Mouse (Mus musculus) splenic B cell, adult 2 months (primary cell): ENCODE data around the gene Ano3.

ENCODE experiments used
- DNase-seq: peaks from one replicate; pipeline ENCODE4 v3.0.0-alpha.2; 2011; ENCODE audit warnings: low read depth, low spot score
- H3K27me3 ChIP-seq: 2 replicates; pipeline ENCODE4 v1.6.1; 2012; ENCODE audit warnings: mild to moderate bottlenecking, low read length, moderate library complexity, mixed read lengths; ENCODE audit not compliant: control insufficient read depth, poor library complexity, insufficient read depth, severe bottlenecking
- H3K36me3 ChIP-seq: 2 replicates; pipeline ENCODE4 v1.6.1; 2012; ENCODE audit warnings: mild to moderate bottlenecking, low read length, moderate library complexity, mixed read lengths; ENCODE audit not compliant: control insufficient read depth, poor library complexity, insufficient read depth, severe bottlenecking

The Ano3 gene

GRCm38 (mm10) chr2:110896477-110897270 is 54.0 kb downstream of the Ano3 start:
- DNase-seq = no peak

GRCm38 (mm10) chr2:110871650-110872049 is 79.1 kb downstream of the Ano3 start:
- Histone ChIP-seq H3K36me3 (no peaks in the 10 kb centered on the region), H3K27me3 (no peaks in the 10 kb centered on the region)
- DNase-seq = no peak

More at GRCm38 (mm10) chr2:110896477-110897270, 54.0 kb downstream of the Ano3 start:
- Histone ChIP-seq H3K36me3 (no peaks in the 10 kb centered on the region), H3K27me3 (no peaks in the 10 kb centered on the region)

GRCm38 (mm10) chr2:110865584-110865983 is 85.1 kb downstream of the Ano3 start:
- DNase-seq = no peak

GRCm38 (mm10) chr2:110863376-110863775 is 87.3 kb downstream of the Ano3 start:
- no peaks in the 10 kb centered on the region for H3K27me3 ChIP-seq
- DNase-seq = no peak
- H3K36me3 ChIP-seq = no peaks in the 10 kb centered on the region

More at GRCm38 (mm10) chr2:110865584-110865983, 85.1 kb downstream of the Ano3 start:
- Histone ChIP-seq H3K27me3 (no peaks in the 10 kb centered on the region), H3K36me3 (no peaks in the 10 kb centered on the region)

- H3K36me3 ChIP-seq = no peaks in the 10 kb centered on the region
Observed at GRCm38 (mm10) chr2:110839559-110840243, 111.0 kb downstream of the Ano3 start.

GRCm38 (mm10) chr2:110816189-110816588 is 134.5 kb downstream of the Ano3 start:
- no peaks in the 10 kb centered on the region for H3K27me3 ChIP-seq
- H3K36me3 ChIP-seq = no peaks in the 10 kb centered on the region
- no peak for DNase-seq

More at GRCm38 (mm10) chr2:110839559-110840243, 111.0 kb downstream of the Ano3 start:
- no peaks in the 10 kb centered on the region for H3K27me3 ChIP-seq
- DNase-seq = no peak

GRCm38 (mm10) chr2:110814964-110815363 is 135.8 kb downstream of the Ano3 start:
- H3K27me3 ChIP-seq = no peaks in the 10 kb centered on the region

GRCm38 (mm10) chr2:110806302-110807093 is 144.2 kb downstream of the Ano3 start:
- DNase-seq = no peak
- Histone ChIP-seq H3K36me3 (no peaks in the 10 kb centered on the region), H3K27me3 (no peaks in the 10 kb centered on the region)

More at GRCm38 (mm10) chr2:110814964-110815363, 135.8 kb downstream of the Ano3 start:
- no peaks in the 10 kb centered on the region for H3K36me3 ChIP-seq
- DNase-seq = no peak

GRCm38 (mm10) chr2:110795928-110796327 is 154.8 kb downstream of the Ano3 start:
- DNase-seq = no peak
- Histone ChIP-seq H3K36me3 (no peaks in the 10 kb centered on the region), H3K27me3 (no peaks in the 10 kb centered on the region)

GRCm38 (mm10) chr2:110795433-110795832 is 155.3 kb downstream of the Ano3 start:
- H3K36me3 ChIP-seq = no peaks in the 10 kb centered on the region
- DNase-seq = no peak
- H3K27me3 ChIP-seq = no peaks in the 10 kb centered on the region

GRCm38 (mm10) chr2:110787396-110787795 is 163.3 kb downstream of the Ano3 start:
- Histone ChIP-seq H3K36me3 (no peaks in the 10 kb centered on the region), H3K27me3 (no peaks in the 10 kb centered on the region)
- no peak for DNase-seq

GRCm38 (mm10) chr2:110759434-110759833 is 191.3 kb downstream of the Ano3 start:
- no peak for DNase-seq
- no peaks in the 10 kb centered on the region for H3K27me3 ChIP-seq
- no peaks in the 10 kb centered on the region for H3K36me3 ChIP-seq

GRCm38 (mm10) chr2:110757556-110757955 is 193.2 kb downstream of the Ano3 start:
- Histone ChIP-seq H3K36me3 (no peaks in the 10 kb centered on the region), H3K27me3 (no peaks in the 10 kb centered on the region)
- DNase-seq = no peak

- no peak for DNase-seq
- no peaks in the 10 kb centered on the region for H3K36me3 ChIP-seq
- no peaks in the 10 kb centered on the region for H3K27me3 ChIP-seq
Observed at GRCm38 (mm10) chr2:110740493-110740892, 210.2 kb downstream of the Ano3 start.
